Mouse (Mus musculus): Measurements from ENCODE around the gene Brsk2.
A peak's percentile ranks its signal among the peaks of the same experiment; 100 is the strongest.
"Not testable (repeated sequence)": the region's sequence is repeated elsewhere in the genome, so short reads cannot be mapped to it uniquely, and the experiment has no call there.

Gene Brsk2

DNA sequence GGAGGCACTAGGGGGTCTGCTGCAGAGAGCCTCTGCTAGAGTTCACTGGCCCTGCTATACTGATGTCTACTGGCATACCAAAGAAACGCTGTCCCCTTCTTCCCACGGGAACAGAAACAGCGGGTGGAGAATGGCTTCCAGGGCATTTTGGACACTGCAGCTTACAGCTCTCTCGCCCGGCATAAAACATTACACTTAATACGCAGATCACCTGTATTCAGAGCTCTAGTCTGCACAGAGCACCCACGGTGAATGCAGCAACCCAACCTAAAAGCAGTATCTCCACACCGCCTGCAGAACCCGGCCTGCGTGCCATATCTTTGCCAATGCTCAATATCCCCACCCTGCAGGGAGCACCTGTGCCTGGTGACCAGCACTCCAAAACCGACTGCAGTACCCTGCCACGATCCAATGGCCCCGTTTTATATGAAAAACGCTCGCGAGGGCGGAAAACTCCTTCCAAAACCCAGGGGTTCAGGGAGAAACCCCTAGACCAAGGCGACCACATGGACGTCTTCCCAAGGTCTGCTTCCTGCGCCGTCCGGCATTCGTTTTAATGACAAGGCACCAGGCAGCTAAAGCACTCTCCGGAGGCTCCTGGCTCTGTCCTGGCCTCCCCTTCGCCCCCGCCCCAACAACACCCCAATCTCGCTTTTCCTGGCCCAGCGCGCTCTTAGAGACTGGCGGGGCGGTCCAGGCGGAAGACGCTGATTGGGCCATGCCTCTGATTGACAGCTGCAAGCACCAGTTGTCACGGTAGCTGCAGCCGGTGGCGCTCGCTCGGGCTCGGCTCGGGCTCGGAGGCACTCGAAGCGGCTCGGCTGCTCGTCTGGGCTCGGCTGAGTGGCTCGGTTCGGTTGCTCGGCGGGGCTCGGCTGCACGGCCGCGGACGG lies at the start of gene Brsk2:
Gene Brsk2 (plus strand): TSS at position 846 of the 893 bp plus-strand sequence.
- peak; percentile 97 for DNase-seq (ENCODE audit: low spot score)

DNA sequence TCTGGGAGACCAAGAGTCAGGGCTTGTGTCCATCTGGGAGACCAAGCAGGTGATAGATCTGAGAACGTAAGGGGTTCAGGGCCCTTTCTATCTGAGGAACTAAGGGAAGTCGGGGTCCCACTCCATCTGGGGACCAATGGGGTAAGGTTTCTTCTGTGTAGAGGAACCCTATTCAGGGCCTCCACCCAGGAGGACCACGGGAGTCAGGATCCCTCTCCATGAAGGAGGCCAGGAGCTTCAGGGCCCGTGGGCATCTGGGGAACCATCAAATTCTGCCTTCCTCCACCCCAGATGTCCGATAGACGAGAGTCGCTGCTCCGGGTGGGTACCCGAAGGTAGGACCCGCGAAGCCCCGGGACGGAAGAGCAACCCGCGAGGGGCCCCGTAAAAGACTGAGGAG lies 47.7 kb upstream of the Brsk2 start:
- no peak for DNase-seq (ENCODE audit: low spot score)

DNA sequence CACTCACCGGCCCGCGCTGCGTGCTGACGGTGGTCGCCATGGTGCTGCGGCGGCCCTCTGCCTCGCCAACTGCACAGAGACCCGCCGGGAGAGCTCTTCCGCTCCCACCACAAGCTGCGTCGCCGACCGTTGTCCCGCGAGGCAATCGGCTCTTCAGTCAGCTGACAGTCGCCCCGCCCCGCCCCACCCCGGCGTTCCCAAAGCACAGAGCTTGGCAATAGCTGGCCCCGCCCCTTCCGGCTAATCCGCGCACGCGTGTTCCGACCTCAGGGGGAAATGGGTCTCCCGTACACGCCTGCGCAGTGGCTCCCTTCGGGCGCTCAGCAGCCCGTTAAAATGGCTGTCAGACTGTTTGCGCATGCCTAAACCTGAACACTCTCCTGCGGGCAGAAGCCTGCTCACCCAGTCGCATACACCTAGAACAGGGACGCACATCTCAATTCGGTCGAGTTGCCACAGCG lies 47.3 kb upstream of the Brsk2 start:
- peak; percentile 99 for DNase-seq (ENCODE audit: low spot score)

DNA sequence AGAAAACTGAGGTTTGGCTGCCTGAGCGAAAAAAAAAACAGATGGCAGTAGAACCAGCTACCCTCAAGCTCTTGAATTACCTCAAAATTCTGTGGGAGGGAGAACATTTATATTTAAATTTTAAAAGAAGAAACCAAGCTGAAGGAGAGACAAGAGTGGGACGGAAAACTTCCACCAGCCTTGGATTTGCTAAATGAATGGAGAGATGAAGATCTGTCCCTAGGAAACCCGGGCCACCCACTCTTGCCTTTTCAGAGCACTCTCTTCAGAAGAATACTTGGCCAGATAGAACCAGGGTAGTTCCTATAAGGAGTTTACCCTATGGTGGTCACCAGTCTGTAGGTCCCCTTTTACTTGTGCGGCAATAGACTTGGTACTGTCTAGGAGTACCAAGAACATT lies 46.8 kb upstream of the Brsk2 start:
- no peak for DNase-seq (ENCODE audit: low spot score)

DNA sequence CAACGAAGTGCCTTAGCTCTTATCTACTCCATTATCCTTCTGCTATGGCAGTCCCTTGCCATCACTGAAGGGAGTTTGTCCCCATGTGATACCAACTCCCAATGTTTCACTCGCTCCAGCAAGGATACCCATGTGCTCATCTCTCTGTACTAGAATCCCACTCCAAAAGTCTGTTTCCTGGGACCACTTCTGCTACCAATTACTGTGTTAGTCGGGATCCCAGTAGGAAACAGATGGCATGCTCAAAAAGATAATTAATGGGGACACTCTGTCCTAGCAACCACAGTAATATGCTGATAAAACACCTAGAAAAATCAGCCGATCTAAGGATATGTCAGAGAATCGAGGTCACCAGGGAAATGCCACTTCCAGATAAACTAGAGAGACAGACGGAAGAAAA lies 41.0 kb upstream of the Brsk2 start:
- no peak for DNase-seq (ENCODE audit: low spot score)

DNA sequence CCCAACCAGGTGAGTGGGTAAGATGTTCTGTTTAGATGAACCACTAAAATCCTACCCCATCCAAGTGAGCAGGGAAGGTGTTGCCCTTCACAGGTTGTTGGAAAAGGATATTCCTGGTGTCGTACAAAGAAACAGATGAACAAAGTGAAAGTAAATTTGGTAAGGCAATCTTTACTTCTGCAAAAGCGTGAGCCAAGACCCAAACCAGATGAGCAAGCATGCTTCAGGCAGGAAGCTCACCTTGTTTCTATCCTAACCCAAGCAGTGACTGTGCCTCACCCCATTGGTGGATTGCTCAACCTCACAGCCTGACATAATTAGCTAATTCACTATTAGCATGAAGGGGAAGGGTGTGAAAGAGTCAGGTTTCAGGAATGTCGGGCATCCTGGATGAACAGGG lies 38.2 kb upstream of the Brsk2 start:
- no peak for DNase-seq (ENCODE audit: low spot score)

DNA sequence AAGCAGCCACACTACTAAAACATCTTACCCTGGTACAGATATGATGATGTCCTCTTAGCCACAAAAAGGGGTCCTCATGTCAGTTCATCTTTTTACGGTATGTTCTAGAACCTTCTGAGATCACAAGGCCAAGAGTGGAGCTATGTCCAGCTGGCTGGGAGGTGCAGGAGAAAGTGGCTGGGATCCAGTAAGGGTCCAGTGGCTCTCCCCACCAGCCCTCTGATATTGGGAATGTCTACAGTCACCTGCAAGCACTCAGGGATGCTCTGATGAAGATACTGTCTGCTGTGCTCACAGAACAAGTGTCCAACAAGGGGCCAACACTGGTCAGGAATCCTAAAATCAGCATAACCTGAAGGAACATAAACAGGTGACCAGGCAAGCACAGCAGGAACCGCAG lies 31.1 kb upstream of the Brsk2 start, which contains the start of gene Tollip:
Gene Tollip (minus strand): TSS at position 101 of the 400 bp plus-strand sequence.
- DNase-seq (ENCODE audit: low spot score), result no peak

DNA sequence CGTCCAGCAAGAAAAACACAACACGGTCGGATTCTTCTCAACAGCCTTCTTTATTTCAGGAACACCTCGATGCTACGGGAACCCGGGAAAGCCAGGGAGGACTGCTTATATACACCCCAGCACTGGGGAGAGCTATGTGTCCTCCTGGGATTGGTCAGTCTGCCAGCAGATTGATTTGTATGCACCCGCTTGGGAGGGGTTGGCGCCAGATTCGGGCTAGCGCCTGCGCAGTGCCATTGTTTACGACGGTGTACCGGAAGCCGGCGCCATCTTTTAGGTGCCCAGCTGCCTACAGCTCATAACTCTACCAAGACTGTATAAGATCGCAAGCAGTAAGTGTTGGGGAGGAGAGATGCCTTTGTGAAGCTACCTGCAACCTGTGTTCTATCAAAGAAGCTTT lies 25.4 kb upstream of the Brsk2 start:
- not testable (repeated sequence) for DNase-seq (ENCODE audit: low spot score)

DNA sequence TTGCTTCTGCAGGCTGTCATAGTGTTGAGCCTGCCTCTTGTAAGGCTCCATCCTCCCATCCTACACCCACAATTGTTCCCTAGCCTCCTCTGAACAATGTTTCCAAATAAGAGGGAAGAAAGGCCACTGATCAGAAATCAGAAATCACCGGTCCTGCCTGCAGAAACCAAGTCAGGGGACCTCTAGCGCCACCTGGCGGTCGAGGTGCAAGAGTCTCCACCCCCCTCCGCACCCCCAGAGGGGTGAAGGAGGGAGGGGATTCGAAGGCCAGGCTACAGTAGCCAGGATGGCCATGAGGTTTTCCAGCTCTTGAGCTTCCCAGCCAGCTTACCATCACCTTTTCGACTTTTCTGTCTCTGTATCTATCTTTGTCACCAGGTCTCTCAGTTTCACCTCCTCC lies 24.6 kb upstream of the Brsk2 start:
- peak; percentile 80 for DNase-seq (ENCODE audit: low spot score)

DNA sequence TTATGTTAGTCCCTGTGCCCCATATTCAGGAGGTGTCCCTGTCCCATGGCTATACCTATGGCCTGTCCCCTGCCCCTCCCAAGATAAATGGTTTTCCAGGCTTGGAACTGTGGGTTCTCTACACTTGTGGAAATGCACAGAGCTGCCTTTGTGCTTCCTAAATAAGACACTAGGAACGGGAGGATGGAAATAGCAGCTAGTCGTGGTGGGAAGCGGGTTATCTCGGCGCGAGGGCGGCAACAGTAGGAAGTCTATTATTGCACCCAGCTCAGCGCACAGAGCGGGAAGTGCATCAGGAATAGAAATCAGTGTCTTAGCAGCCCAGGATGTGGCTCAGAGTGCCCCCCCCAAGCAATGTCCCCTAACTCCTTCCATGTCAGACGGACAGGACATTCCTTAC lies 20.9 kb upstream of the Brsk2 start:
- no peak for DNase-seq (ENCODE audit: low spot score)

DNA sequence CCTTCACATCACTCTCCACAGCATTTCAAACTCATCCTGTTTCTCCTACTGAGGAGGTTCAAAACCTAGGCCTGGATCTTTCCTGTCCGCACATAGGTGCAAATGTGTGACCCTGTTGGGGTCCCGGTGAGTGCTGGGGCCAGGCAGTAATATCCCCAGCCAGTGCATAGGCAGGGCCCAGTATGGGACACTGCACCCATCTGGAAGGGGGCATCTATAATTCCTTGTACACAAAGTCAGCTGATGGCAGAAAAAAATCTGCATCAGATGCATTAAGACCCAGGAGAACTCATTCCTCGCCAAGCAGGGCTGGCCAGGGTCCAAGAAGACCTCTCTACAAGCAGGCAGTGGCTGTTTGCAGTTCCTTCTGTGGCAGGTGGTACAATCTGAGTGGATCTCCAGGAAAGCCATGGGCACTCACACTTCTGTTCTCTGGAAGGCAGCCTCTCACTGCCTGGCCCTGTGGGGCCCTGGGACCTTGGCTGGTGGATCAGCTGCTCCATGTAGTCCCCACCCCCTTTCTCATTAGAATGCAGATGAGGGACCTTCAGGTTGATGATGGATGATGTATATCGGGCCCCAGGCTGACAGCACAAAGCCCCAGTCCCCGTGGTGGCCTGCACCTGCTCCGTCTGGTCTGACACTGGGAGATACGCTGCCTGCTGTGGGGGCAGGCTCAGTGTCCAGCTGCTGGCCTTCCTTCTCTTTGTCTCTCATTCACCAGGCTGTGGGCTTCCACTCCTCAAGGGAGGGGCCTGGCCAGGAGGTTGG lies 15.2 kb upstream of the Brsk2 start:
- peak; percentile 31 for DNase-seq (ENCODE audit: low spot score)

DNA sequence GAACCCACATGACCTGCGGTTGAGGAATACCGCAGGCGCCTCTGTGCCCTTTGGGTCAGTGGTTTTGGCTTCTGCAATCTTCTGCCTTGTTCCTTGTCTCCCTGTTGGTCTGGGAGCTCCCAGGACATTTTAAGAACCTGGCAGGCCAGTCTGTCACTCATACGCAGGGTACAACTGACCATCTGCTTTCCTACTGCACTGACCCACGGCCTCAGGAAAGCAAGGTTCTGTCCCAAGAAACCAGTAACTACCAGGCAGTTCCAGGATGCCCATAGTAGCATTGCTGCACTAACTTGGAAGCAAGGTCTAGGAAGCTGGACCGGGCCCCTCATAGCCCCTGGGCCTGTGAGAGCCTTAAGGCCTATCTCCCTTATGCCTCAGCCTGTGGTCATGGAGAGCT lies 14.6 kb upstream of the Brsk2 start:
- DNase-seq (ENCODE audit: low spot score), result no peak

DNA sequence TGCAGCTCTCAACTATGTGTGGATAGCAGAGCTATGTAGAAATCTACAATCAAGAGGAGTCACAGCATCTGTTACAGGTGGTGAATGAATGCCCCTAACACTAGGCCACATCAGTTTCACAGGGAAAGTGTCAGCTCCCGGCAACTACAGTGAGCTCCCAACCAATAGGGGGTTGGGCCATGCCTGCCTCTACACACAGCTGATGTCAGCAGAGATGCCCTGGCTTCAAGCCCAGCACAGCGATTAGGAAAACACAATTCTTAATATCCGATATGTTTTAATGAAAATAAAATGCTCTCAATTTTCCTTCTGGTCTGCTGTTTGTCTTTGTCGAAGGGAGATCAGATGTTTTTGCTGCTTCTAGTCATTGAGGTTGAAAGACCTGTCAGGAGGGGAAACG lies 6.1 kb upstream of the Brsk2 start:
- DNase-seq (ENCODE audit: low spot score), result no peak

DNA sequence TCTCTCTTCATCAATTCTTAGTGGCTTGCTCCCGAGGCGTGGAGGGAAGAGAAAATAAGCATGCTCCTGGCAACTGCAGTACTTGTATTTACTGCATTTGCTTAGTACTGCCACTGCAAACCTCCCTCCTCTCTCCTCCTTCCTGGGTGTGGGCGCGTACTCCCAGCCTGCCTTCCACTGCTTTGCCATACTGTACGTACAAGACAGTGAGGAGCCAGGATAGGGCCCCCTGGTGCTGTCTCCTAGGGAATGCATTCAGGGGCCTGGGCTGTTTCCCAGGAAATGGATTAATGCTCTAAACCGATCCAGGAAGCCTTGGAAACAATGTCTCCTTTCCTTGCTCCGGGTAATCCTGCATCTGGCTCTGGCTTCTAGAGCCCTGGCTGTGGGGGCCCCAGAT lies 3.6 kb upstream of the Brsk2 start:
- no peak for DNase-seq (ENCODE audit: low spot score)

DNA sequence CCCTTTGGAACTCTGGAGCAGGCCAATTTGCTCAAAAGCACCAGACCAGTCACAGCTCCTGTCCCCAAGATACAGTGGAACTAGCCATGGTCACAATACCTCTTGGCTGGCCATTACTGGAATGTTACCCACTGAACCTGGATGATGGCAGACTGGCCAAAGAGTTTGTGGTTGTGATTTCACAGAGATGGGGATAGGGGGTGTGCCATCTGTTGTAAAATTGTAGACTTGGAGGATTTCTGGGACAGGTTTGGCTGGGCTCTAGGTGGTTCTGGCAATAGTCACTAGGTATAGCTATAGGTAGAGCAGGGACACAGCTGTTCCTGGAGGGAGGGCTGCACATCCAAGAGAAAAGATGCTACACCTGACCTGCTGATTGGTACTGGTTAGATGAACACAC lies 2.0 kb upstream of the Brsk2 start:
- no peak for DNase-seq (ENCODE audit: low spot score)

DNA sequence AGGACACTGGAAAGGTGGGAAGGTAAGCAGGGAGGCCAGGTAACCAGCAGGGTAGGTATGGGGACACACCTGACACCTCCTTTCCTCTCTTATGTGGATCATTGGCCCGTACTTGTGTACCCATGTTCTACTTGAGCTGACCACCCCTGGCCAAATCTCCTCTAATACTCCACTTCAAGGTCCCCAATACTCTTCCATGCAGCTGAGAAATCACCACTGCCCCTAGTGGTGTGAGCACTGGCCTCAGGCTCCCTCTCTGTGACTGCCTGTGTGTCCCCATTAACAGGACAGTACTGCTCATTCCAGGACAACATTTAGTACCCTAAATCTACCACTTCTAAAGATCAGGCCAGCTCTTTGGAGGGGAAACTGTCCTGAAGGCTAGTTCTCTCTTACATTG lies 1.5 kb upstream of the Brsk2 start:
- peak; percentile 22 for DNase-seq (ENCODE audit: low spot score)

DNA sequence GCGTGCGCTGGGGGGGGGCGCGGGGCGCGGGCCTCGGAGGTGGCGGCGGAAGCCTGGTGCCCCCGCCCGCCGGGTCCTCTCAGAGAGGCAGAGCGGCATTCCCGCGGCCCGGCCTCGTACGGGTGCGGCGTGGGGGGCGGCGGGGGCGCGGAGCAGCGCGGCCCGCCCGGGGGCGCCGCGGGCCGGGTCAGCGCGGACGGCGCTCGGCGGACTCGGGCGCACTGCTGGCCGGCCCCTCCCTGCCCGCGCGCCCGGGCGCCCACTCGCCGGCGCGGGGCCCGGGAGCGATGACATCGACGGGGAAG lies 200 bp downstream of the Brsk2 start:
- DNase-seq (ENCODE audit: low spot score), result no peak

DNA sequence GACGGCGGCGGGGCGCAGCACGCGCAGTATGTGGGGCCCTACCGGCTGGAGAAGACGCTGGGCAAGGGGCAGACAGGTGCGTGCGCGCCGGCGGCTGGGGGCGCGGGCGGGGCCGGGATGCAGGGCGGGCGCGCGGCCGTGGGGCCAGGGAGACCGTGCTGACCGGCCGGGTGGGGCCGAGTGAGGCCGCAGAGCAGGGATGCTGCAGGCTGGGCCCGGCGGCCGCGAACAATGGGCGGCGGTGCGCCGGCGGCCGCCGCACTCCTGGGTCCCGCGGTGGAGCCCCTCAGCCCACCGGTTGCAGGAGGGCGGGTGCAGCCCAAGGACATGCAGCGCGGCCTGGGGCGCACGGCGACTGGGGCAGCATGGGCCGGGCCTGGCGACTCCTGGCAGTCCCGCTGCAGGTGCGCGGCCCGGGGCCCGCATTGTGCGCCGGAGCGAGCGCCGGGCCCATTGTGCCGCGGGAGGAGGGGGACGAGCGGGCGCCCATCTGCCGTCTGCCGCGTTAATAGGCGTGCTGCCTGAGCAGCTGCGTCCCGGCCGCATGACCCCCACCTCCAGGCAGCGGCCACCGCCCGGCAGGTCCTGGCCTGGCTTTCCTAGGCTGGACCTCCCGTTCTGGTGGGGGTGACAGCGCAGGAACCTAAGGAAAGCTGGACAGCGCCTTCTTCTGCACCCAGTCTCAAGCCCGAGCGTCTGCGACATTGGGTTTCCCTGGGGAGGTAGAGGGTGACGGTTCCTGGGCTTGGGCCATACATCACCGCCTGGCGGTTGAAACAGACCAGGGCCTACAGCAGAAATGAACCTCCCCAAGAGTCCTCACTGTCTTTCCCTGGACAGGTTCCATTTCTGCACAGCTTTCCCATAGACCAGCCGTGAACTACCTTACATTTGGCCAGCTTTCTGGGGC lies 808 bp downstream of the Brsk2 start:
- peak; percentile 61 for DNase-seq (ENCODE audit: low spot score)

DNA sequence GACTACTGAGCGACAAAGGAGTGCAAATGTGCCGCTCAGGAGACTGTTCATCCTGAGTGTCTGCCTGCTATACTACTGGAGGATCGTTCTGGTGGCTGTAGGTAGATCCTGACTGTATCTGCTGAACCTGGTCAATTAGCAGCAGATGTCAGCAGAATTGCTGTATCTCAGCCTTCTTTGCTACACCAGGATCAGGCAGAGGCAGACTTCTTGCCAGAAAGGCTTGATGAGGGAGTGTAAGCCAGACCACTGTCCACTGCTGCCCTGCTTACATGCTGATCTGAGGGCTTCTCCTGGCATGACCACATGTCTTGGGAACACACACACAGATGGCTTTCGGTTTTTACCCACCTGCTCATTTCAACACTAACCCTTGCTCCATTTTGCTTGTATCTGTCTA lies 2.3 kb downstream of the Brsk2 start:
- no peak for DNase-seq (ENCODE audit: low spot score)

DNA sequence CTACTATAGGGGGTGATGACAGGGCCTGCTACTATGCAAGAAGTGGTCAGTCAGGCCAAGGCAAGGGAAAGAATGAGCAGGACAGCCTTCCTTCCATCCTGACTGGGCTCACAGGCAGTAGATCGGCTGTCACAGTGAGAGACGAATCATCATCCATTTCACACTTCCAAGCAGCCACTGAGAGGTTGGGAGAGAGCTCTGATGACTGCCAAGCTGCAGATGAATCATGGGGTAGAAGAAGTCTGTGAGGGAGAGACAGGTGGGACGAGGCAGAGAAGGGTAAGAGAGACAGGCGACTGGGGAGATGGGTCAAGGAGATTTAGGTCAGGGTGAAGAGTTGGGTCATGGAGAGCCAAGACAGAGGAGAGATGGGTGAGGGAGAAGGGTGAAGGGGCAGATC lies 3.4 kb downstream of the Brsk2 start:
- DNase-seq (ENCODE audit: low spot score), result no peak

DNA sequence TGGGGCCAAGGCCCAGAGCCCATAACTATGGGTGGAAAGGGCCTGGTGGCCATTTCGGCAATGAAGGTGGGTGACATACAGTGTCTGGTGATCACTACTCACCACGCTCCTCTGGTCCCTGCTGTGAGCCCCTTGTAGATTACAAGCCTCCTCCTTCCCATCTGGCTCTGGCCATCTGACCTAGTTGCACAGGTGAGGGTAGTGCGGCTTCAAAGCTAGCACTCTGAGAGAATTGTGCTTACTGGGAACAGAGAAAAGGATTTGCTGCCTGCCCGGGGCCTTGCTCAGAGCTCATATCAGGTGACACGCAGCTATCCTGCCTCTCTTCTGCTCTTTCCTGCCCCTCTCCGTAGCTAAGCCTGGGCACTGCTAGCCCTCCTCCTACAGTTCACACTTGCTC lies 4.1 kb downstream of the Brsk2 start:
- no peak for DNase-seq (ENCODE audit: low spot score)

DNA sequence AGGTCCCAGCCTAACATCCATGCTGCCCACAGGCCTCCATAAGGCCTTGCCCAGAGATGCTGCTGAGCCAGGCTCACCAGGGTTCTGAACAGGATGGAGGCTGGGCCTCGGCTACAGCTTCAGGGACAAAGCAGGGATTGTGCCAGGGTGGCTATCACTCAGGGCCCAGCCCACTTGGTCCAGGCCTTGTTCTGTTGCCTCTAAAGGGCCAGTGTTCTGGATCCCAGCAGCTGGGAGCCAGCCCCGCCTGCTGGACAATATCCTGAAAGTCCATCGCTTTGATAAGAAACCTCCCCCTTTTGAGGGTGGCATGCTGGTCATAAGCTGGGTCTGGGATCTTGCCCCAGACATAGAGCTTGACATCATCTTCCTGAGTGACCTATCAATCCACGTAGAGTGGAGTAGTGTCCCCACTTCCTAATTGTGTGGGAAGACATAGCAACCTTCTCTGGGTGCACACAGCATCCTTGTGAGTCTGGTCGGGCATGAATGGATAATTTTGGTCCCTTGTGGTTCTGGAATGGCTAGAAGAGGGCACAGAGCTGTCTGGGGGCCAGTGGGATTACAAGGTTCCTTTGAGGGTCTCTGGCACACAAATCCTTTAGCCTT lies 6.1 kb downstream of the Brsk2 start:
- DNase-seq (ENCODE audit: low spot score), result no peak
